Mouse (Mus musculus) cerebellum, postnatal 25 days (tissue): Measurements from ENCODE around the gene Rnase4.

Source experiments
- DNase-seq, 2 experiments: peaks; one replicate each; pipeline ENCODE4 v3.0.0; 2021; ENCODE audit warnings: mixed read lengths in 2 of 2

Gene Rnase4

GRCm38 (mm10) chr14:51088970-51089673 is 1.8 kb upstream of the Rnase4 start:
- peak; percentile 97 to 98 for DNase-seq

GRCm38 (mm10) chr14:51089674-51090076 is 1.2 kb upstream of the Rnase4 start:
- DNase-seq, result no peak

- peak; percentile 83 to 85 for DNase-seq
Observed at GRCm38 (mm10) chr14:51090077-51090781, 648 bp upstream of the Rnase4 start.

DNA sequence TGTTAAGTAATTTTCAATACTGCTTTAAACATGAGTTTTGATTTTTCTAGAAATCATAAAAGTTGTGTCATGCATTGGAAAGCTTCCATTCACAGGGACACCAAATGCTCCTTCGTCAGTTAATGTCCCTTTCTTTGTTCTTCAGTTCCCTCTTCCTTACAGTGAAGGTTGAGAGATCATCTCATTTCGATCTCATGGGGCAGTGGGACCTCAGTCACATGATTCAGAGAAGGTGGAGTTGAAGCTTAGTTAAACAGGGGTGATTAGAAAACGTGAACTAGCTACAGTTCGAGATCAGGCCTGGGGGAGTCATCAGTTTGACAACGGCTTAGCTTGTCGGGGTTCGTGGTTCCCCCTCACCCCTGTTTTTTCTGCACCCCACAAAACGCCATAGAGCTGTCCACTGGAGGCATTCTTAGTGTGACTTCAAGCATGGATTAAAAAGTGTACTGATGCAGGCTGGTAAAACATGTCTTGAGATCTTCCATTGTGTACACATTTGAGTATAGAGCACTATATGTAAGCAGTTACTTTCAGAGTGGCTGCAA is 1.3 kb downstream of the Rnase4 start:
- DNase-seq, result no peak

- no peak for DNase-seq
Observed at GRCm38 (mm10) chr14:51093496-51093895, 2.6 kb downstream of the Rnase4 start.

- DNase-seq, result no peak
Observed at GRCm38 (mm10) chr14:51094096-51094875, 3.4 kb downstream of the Rnase4 start.

GRCm38 (mm10) chr14:51094921-51095320 is 4.0 kb downstream of the Rnase4 start:
- DNase-seq, result no peak

GRCm38 (mm10) chr14:51095736-51096524 is 5.1 kb downstream of the Rnase4 start:
- no peak for DNase-seq

DNA sequence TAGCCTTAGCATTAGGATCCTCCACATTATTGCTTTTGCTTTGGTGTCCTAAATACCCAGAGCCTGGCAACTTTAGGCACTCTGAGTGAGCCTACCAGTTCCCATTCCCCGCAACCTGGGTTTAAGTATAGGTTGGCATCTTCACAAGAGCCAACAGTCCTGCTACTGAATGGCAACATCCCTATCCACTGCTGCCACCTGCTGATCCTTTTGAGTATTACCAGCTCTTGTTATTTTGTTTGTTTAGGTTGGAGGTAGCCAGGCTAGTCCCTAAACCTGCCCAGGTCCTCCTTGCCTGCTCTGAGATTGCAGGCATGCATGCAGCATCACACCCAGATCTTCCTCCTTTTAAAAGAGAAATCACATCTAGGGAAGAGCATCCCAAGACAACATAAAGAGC is 7.4 kb downstream of the Rnase4 start:
- peak; percentile 71 to 84 for DNase-seq

GRCm38 (mm10) chr14:51098921-51099320 is 8.0 kb downstream of the Rnase4 start:
- no peak for DNase-seq

DNA sequence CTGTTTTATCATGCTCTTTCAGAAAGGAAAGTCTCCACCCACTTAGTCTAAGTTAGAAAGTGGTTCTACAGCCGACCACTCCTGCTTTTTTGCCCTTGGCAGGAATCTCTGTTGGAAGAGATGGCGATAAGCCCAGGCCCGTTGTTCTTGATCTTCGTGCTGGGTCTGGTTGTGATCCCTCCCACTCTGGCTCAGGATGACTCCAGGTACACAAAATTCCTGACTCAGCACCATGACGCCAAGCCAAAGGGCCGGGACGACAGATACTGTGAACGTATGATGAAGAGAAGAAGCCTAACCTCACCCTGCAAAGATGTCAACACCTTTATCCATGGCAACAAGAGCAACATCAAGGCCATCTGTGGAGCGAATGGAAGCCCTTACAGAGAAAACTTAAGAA is 10.4 kb downstream of the Rnase4 start:
- no peak for DNase-seq

DNA sequence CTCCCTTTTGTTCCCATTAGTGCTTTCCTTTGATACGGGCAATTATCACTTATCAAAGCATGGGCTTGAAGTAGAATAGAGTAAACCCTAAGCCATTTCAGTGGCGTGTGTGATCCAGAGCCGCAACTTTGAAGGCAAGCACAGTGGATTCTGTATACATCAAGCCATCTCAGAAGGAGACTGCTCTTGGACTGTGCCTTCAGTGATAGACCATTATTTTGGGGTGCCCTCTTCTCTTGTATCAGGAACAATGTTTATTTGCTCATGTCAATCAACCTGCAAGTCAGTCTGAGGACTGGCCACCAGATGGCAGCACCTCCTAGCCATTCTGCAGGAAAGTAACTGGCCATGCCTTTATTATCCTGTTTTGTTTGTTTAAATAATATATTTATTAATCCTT is 12.3 kb downstream of the Rnase4 start:
- DNase-seq, result peak; percentile 73 to 85

- DNase-seq, result no peak
Observed at GRCm38 (mm10) chr14:51104366-51104765, 13.5 kb downstream of the Rnase4 start.

GRCm38 (mm10) chr14:51106449-51106967 is 15.6 kb downstream of the Rnase4 start:
- DNase-seq, result no peak

DNA sequence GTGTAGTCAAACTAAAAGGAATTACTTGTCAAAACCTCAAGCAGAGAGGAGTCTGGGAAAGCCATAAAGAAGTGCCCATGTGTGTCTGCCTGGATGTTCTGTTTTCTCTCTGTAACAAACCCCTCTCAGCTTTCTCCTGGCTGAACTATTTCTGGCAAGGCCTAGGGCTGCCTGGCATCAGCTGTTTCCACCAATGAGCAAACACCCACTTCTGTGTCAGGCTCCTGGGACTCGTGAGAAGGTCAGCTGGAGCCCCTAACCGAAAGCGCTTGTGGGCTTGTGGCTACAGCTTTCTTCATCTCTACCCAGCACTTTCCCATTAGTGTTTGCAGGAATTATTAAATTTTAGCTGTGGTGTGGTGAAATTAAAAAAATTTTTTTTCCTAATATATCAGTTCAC is 21.1 kb downstream of the Rnase4 start:
- no peak for DNase-seq

GRCm38 (mm10) chr14:51113476-51113875 is 22.6 kb downstream of the Rnase4 start:
- DNase-seq, result no peak

- DNase-seq, result no peak
Observed at GRCm38 (mm10) chr14:51113916-51114560, 23.2 kb downstream of the Rnase4 start, which contains the start of gene Eddm3b. TSS of gene Eddm3b (plus strand) at chr14:51114426.

GRCm38 (mm10) chr14:51125684-51126083 is 34.8 kb downstream of the Rnase4 start:
- no peak for DNase-seq

DNA sequence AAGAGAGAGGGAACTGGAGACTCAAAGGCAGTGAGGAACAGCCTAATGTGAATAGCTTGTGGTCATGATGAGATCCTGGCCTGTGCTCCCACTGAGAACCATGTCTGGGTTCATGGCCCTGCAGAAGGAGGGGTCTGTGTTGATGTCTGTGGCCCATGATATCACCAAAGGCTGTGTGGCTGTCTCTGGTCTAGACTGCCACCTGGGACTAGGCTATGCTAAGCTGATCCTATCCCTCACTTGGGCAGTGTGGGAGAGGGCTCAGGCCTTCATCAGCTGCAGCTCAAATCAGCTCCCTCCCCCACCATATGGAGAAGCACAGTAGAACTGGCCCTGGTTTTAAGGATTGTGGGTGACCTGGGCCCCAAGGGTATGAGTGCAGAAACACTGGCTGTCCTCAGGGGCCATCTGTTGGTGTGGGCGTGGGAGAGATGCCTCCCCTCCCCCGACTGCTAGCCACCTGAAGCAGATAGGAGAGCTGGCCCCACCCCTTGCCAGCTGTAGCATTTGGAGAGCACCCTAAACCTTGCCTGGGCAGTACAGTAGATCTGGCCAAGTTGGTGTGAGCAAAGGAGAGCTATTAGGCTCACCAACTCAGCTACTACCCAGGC is 36.9 kb downstream of the Rnase4 start:
- no peak for DNase-seq

- DNase-seq, result no peak
Observed at GRCm38 (mm10) chr14:51128775-51129623, 38.1 kb downstream of the Rnase4 start.
